Mouse (Mus musculus) cerebellum, adult 11-12 months (tissue): ENCODE data around the gene Glrx3.

Source experiments
- DNase-seq: peaks from one replicate; pipeline ENCODE4 v3.0.0; 2022

The Glrx3 gene

GRCm38 (mm10) chr7:137477950-137478620, 40.7 kb downstream of the Glrx3 start:
- DNase-seq, result peak; percentile 81

DNA sequence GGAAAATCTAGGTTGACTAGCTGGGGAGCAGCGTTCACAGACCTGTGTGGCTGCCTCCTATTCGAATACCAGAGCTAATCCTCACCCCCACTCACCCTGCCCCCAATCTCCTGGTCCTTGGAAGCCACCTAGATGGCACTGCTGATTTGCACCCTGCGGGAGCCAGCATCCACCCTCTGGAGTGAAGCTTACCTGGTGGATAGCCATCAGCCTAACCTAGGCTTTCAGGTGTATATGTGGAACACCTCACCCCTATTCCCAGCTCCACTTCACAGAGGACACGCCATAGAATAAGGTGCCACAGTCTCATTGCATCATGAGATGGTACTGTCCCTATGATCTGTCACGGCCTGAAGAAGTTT, 41.2 kb downstream of the Glrx3 start:
- no peak for DNase-seq

- no peak for DNase-seq
Observed at GRCm38 (mm10) chr7:137480839-137481238, 43.4 kb downstream of the Glrx3 start.

DNA sequence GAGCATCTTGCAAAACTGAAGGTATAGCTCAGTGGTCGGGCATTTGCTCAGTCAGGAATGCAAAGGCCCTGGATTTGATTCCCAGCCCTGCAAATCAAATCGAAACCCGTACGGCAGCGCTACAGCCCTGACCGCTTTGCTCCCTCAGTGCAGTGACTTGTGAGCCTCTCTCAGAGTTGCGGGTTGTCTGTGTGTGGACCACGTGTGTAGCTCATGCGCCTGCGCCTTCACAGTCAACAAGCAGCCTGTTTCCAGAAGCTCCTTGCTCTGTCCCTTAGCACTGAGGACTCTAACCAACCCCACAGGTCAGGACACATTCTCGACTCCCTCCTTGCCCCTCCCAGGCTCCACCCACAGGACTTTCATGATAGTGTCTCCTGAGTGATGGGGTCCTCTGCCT, 46.6 kb downstream of the Glrx3 start:
- no peak for DNase-seq

GRCm38 (mm10) chr7:137488391-137488790, 51.0 kb downstream of the Glrx3 start:
- DNase-seq, result no peak

GRCm38 (mm10) chr7:137490711-137491110, 53.3 kb downstream of the Glrx3 start:
- DNase-seq, result no peak

DNA sequence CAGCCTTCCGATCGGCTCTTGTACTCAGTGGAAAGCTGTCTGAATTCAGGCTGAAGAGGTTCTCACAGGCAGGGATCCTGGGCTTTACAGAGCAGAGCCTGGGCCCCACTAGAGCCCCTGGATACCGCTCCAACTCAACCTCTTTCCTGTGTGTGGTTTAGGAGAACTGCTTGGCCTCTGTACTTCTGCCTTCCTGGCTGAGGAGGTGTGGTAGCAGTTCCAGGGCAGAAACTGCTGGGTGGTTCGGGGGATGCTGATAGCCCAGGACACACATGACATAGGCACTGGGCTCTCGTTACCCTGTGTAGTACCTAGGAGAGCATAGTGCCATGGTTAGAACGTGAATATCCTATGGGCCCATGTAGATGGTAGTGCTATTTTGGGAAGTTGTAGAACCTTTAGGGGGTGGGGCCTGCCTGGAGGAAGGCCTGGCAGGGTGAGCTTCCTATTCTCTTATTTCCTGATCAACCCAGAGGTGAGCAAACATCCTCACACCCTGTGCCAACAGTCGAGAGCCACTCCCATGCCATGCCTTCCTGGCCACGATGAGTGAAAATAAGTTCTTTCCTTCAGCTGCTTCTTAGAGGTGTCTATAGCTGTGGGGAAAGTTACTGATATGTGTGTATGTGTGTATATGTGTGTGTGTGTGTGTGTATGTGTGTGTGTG, 55.0 kb downstream of the Glrx3 start:
- no peak for DNase-seq

DNA sequence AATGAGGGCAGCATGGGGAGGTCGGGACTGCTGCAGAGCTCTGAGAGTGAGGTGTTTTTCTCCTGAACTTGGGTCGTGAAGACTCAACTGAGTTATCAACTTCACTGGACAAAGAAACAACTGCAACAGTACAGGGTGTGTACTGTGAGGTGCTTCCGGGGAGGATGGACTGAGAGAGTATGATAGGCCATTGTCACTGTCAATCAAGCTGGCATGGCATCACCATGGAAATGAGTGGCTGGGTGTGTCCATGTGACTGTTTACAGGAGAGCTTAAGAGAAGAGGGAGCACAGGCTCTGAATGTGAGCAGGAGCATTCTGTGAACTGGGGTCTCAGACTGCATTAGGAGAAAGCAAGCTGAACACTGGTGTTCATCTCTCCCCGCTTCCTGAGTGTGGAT, 61.3 kb downstream of the Glrx3 start:
- DNase-seq, result no peak

DNA sequence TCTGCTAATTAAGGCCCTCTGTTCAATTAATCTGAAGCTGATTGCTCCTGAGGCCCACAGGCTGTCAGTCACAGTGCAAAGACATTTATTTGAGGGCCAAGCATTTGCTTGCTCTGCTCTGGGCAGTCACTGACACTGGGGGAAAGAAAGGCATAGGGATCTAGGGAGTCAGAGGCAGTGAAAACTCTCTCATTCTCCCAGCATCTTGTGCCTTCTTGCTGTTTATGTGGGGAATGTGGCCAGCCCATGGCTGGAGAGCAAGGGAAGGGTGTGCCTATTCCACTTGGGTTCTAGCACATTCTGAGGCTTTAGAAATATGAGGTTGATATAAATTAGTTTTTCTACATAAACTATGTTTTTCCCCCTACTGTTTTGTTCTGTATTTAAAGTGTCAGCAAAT, 80.2 kb downstream of the Glrx3 start:
- DNase-seq, result no peak

DNA sequence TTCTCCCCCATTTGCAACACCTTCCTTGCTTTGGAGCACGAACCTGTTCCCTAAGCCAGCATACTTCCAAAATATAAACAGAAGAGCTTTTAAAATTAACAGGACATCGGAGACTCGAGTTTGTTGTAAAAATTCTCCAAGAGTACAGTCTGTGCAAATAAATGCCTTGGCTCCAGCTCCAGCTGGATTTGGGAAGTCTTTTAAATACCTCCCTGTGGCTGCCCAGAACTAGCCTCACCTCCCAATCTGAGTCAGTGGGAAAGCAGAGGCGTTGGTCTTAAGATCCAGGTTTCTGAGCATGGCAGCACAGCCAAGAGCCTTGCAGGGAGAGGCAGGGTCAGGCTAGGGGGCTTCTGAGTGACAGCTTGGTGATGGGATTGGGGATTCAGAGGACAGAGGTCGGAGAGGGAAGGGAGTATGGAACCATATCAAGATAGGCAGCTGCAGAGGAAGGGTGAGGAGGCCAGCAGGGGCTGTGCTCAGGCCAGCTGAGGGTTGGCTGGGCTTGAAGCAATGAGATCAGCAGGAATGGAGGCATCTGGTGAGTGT, 80.7 kb downstream of the Glrx3 start:
- DNase-seq, result no peak
